Mouse (Mus musculus) megakaryocyte, embryonic 14.5 days (primary cell): ENCODE measurements around the gene Zbtb22.

Source experiments
- FLI1 ChIP-seq: IDR thresholded peaks from 2 replicates; pipeline ENCODE4 v1.6.1; 2012; ENCODE audit warnings: low read length, inconsistent platforms, mixed read lengths
- GATA1 ChIP-seq: IDR thresholded peaks from 3 replicates; pipeline ENCODE4 v1.6.1; 2012; ENCODE audit warnings: mixed read lengths, low read length, inconsistent platforms, borderline replicate concordance

DNA sequence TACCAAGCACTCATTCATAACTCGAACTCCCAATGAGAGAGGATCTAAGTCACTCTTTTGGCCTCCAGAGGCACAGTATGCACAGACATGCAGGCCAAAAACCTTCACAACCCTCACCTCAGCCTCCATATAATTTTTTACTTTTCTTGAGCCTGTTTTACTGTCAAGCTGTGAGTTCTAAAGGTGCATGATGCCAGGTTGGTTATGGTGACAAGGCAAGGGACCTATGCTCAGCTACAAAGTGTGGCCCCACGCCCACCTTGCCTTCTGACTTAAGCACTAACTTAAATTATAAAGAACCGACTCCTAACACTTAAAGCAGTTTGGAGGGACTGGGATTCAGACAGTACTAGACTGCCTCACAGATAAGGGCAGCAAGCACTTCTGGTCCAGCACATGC lies 37.6 kb downstream of the Zbtb22 start:
- TF ChIP-seq GATA1 (no peak), FLI1 (no peak)
